Mouse (Mus musculus): Measurements from ENCODE around the gene Zdhhc17. TPM values are rescaled to one million over a fixed set of nuclear protein-coding genes. Genes with fewer than 3 reads are reported as not detected.

The Zdhhc17 gene
- polyA plus RNA-seq, 1 experiment from 2014 or later: 45.2 TPM

GRCm38 (mm10) chr10:110974463-110974862, 35.5 kb downstream of the Zdhhc17 start:
- no peaks in the 10 kb centered on the region for H3K27me3 ChIP-seq
- peak; percentile 64; the same call in 1 of the 2 replicates for ATAC-seq (ENCODE audit: low FRiP score)
- no peak overlapping the region for H3K4me3 ChIP-seq (replicated peaks)
- H3K36me3 ChIP-seq (replicated peaks): peaks cover 24% of the 10 kb centered on the region
- 57% methylated on average over 3 of the region's 3 CpGs for WGBS
- no peak overlapping the region for H3K9ac ChIP-seq
- H3K9me3 ChIP-seq: no peaks in the 10 kb centered on the region
- no peaks in the 10 kb centered on the region; the same call in 1 of the 2 replicates for H3K4me1 ChIP-seq
- H3K27ac ChIP-seq: no peak overlapping the region
- H3K4me2 ChIP-seq: no peak overlapping the region

GRCm38 (mm10) chr10:110971998-110972397, 37.9 kb downstream of the Zdhhc17 start:
- H3K4me2 ChIP-seq: no peak overlapping the region
- no peaks in the 10 kb centered on the region for H3K27me3 ChIP-seq
- H3K9ac ChIP-seq: no peak overlapping the region
- no peak overlapping the region for H3K4me3 ChIP-seq (replicated peaks)
- H3K4me1 ChIP-seq: no peaks in the 10 kb centered on the region; the same call in 1 of the 2 replicates
- H3K27ac ChIP-seq: no peak overlapping the region
- no peak for ATAC-seq (ENCODE audit: low FRiP score)
- no peaks in the 10 kb centered on the region for H3K9me3 ChIP-seq
- WGBS: 87% methylated on average over 9 of the region's 9 CpGs
- peaks cover 32% of the 10 kb centered on the region for H3K36me3 ChIP-seq (replicated peaks)

GRCm38 (mm10) chr10:110971483-110971882, 38.5 kb downstream of the Zdhhc17 start:
- 90% methylated on average over 6 of the region's 6 CpGs for WGBS
- H3K36me3 ChIP-seq (replicated peaks): peaks cover 34% of the 10 kb centered on the region

GRCm38 (mm10) chr10:110971044-110971443, 38.9 kb downstream of the Zdhhc17 start:
- Histone ChIP-seq H3K4me3 (replicated peaks) (no peak overlapping the region), H3K27me3 (no peaks in the 10 kb centered on the region), H3K9ac (no peak overlapping the region), H3K4me1 (no peaks in the 10 kb centered on the region; the same call in 1 of the 2 replicates), H3K27ac (no peak overlapping the region), H3K36me3 (replicated peaks) (peaks cover 34% of the 10 kb centered on the region), H3K9me3 (no peaks in the 10 kb centered on the region), H3K4me2 (no peak overlapping the region)
- WGBS: 97% methylated on average over 3 of the region's 3 CpGs
- ATAC-seq (ENCODE audit: low FRiP score): no peak

More at GRCm38 (mm10) chr10:110971483-110971882, 38.5 kb downstream of the Zdhhc17 start:
- no peaks in the 10 kb centered on the region; the same call in 1 of the 2 replicates for H3K4me1 ChIP-seq
- no peak overlapping the region for H3K4me3 ChIP-seq (replicated peaks)
- no peak overlapping the region for H3K9ac ChIP-seq
- H3K27ac ChIP-seq: no peak overlapping the region
- H3K27me3 ChIP-seq: no peaks in the 10 kb centered on the region
- H3K4me2 ChIP-seq: no peak overlapping the region
- no peaks in the 10 kb centered on the region for H3K9me3 ChIP-seq
- ATAC-seq (ENCODE audit: low FRiP score): no peak

GRCm38 (mm10) chr10:110962172-110962571, 47.8 kb downstream of the Zdhhc17 start:
- Histone ChIP-seq H3K9me3 (no peaks in the 10 kb centered on the region), H3K9ac (no peak overlapping the region), H3K4me3 (replicated peaks) (no peak overlapping the region), H3K36me3 (replicated peaks) (peaks cover 17% of the 10 kb centered on the region), H3K27me3 (no peaks in the 10 kb centered on the region), H3K27ac (no peak overlapping the region), H3K4me2 (no peak overlapping the region), H3K4me1 (no peaks in the 10 kb centered on the region)
- ATAC-seq (ENCODE audit: low FRiP score): no peak
- 49% methylated on average over 1 of the region's 1 CpGs for WGBS

GRCm38 (mm10) chr10:110960841-110961240, 49.1 kb downstream of the Zdhhc17 start:
- no peak overlapping the region for H3K4me2 ChIP-seq
- H3K27ac ChIP-seq: no peak overlapping the region
- 92% methylated on average over 6 of the region's 6 CpGs for WGBS
- H3K9ac ChIP-seq: no peak overlapping the region
- no peaks in the 10 kb centered on the region for H3K9me3 ChIP-seq
- no peaks in the 10 kb centered on the region for H3K27me3 ChIP-seq
- ATAC-seq (ENCODE audit: low FRiP score): no peak
- no peak overlapping the region for H3K4me3 ChIP-seq (replicated peaks)
- peaks cover 20% of the 10 kb centered on the region for H3K36me3 ChIP-seq (replicated peaks)
- no peaks in the 10 kb centered on the region for H3K4me1 ChIP-seq

- H3K27ac ChIP-seq: no peak overlapping the region
- H3K4me2 ChIP-seq: no peak overlapping the region
- H3K4me3 ChIP-seq (replicated peaks): no peak overlapping the region
- ATAC-seq (ENCODE audit: low FRiP score): no peak
- H3K9me3 ChIP-seq: no peaks in the 10 kb centered on the region
- no peaks in the 10 kb centered on the region for H3K27me3 ChIP-seq
- H3K9ac ChIP-seq: no peak overlapping the region
- H3K4me1 ChIP-seq: no peaks in the 10 kb centered on the region
- H3K36me3 ChIP-seq (replicated peaks): peaks cover 31% of the 10 kb centered on the region
- 95% methylated on average over 8 of the region's 8 CpGs for WGBS
Measured at GRCm38 (mm10) chr10:110959781-110960180, 50.2 kb downstream of the Zdhhc17 start.

GRCm38 (mm10) chr10:110958879-110959278, 51.1 kb downstream of the Zdhhc17 start:
- WGBS: 97% methylated on average over 6 of the region's 6 CpGs
- Histone ChIP-seq H3K9me3 (no peaks in the 10 kb centered on the region), H3K4me1 (no peaks in the 10 kb centered on the region), H3K27ac (no peak overlapping the region), H3K36me3 (replicated peaks) (peaks cover 33% of the 10 kb centered on the region), H3K27me3 (no peaks in the 10 kb centered on the region), H3K4me3 (replicated peaks) (no peak overlapping the region), H3K9ac (no peak overlapping the region), H3K4me2 (no peak overlapping the region)
- no peak for ATAC-seq (ENCODE audit: low FRiP score)

- Histone ChIP-seq H3K27me3 (no peaks in the 10 kb centered on the region), H3K4me2 (no peak overlapping the region), H3K4me1 (no peaks in the 10 kb centered on the region), H3K9ac (no peak overlapping the region), H3K4me3 (replicated peaks) (no peak overlapping the region), H3K9me3 (no peaks in the 10 kb centered on the region), H3K36me3 (replicated peaks) (peaks cover 34% of the 10 kb centered on the region), H3K27ac (no peak overlapping the region)
- 91% methylated on average over 9 of the region's 9 CpGs for WGBS
- ATAC-seq (ENCODE audit: low FRiP score): no peak
Measured at GRCm38 (mm10) chr10:110952937-110953451, 56.9 kb downstream of the Zdhhc17 start.

- ATAC-seq (ENCODE audit: low FRiP score): no peak
- Histone ChIP-seq H3K27ac (no peak overlapping the region), H3K27me3 (no peaks in the 10 kb centered on the region), H3K4me1 (no peaks in the 10 kb centered on the region), H3K4me2 (no peak overlapping the region), H3K9ac (no peak overlapping the region), H3K36me3 (replicated peaks) (peaks cover 41% of the 10 kb centered on the region), H3K9me3 (no peaks in the 10 kb centered on the region), H3K4me3 (replicated peaks) (no peak overlapping the region)
- 90% methylated on average over 8 of the region's 8 CpGs for WGBS
Measured at GRCm38 (mm10) chr10:110952271-110952670, 57.7 kb downstream of the Zdhhc17 start.

GRCm38 (mm10) chr10:110951748-110952147, 58.2 kb downstream of the Zdhhc17 start:
- Histone ChIP-seq H3K9ac (no peak overlapping the region), H3K4me2 (no peak overlapping the region), H3K4me1 (no peaks in the 10 kb centered on the region), H3K27ac (no peak overlapping the region), H3K36me3 (replicated peaks) (peaks cover 41% of the 10 kb centered on the region), H3K4me3 (replicated peaks) (no peak overlapping the region), H3K9me3 (no peaks in the 10 kb centered on the region), H3K27me3 (no peaks in the 10 kb centered on the region)
- 86% methylated on average over 4 of the region's 4 CpGs for WGBS
- ATAC-seq (ENCODE audit: low FRiP score): no peak

- H3K4me1 ChIP-seq: no peaks in the 10 kb centered on the region
- no peak overlapping the region for H3K9ac ChIP-seq
- peaks cover 45% of the 10 kb centered on the region for H3K36me3 ChIP-seq (replicated peaks)
- no peak overlapping the region for H3K4me2 ChIP-seq
- H3K27me3 ChIP-seq: no peaks in the 10 kb centered on the region
- WGBS: 90% methylated on average over 1 of the region's 1 CpGs
- no peak overlapping the region for H3K4me3 ChIP-seq (replicated peaks)
- no peaks in the 10 kb centered on the region for H3K9me3 ChIP-seq
- no peak overlapping the region for H3K27ac ChIP-seq
- no peak for ATAC-seq (ENCODE audit: low FRiP score)
Measured at GRCm38 (mm10) chr10:110951112-110951511, 58.8 kb downstream of the Zdhhc17 start.

GRCm38 (mm10) chr10:110947574-110947973, 62.4 kb downstream of the Zdhhc17 start:
- H3K36me3 ChIP-seq (replicated peaks): peaks cover 45% of the 10 kb centered on the region
- H3K9me3 ChIP-seq: no peaks in the 10 kb centered on the region
- no peak for ATAC-seq (ENCODE audit: low FRiP score)
- no peak overlapping the region for H3K9ac ChIP-seq
- 87% methylated on average over 4 of the region's 4 CpGs for WGBS
- H3K4me1 ChIP-seq: no peaks in the 10 kb centered on the region
- no peaks in the 10 kb centered on the region for H3K27me3 ChIP-seq
- no peak overlapping the region for H3K27ac ChIP-seq
- no peak overlapping the region for H3K4me2 ChIP-seq
- H3K4me3 ChIP-seq (replicated peaks): no peak overlapping the region
